Mouse (Mus musculus): ENCODE data around the gene Cog5. TPM values are rescaled to one million over a fixed set of nuclear protein-coding genes. Genes with fewer than 3 reads are reported as not detected.

Gene Cog5
- polyA plus RNA-seq, 1 experiment from 2014 or later = 32.4 TPM

DNA sequence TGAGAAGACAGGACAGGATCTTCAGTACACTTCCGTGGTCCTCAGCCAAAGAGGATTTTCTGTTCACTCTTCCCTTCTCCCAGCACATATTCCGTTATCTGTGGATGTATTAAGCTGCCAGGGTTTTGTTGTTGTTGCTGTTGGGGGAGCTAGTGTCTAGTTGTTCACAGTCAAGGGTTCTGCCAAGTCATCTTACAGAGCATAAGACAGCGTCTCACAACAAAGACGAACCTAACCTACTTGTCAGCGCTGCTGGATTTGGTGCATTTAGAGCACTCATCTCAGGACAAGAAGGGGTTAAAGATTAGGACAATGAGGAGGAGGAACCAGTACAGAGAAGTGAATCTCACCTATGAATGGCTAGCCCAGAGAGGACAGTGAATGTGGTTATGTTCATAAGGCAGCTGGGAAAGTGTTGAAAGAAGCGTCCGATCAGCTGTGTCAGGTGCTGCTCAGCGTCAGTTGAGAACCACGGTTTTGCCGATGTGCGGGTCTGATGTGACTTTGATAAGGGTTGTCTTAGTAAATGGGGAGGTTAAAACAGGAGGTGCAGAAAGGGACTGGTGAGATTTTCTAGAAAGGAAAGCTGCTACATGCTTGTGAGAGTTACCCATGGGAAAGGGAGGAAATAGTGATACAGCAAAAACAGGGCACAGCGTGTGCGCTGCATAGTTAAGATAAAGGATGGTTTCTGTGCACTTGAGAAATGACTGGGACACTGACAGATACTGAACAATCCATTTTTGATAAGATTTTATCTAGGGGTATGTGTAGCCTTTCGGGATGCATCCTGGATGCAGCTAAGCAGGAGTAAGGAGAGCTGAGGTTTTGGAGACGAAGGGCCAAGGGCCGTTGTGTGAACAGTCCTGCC is 208.2 kb downstream of the Cog5 start:
- DNase-seq (ENCODE audit: low spot score) (no peak), ATAC-seq (ENCODE audit: low read depth) (no peak)
- no peaks in the 10 kb centered on the region for H3K27me3 ChIP-seq (replicated peaks; ENCODE audit: control insufficient read depth, insufficient read depth, low read length)
- H3K4me3 ChIP-seq (ENCODE audit: low read depth, low read length) = no peak overlapping the region
- H3K9me3 ChIP-seq (ENCODE audit: control insufficient read depth, low read length) = no peaks in the 10 kb centered on the region
- H3K4me1 ChIP-seq (ENCODE audit: control insufficient read depth, insufficient read depth, low read length) = no peaks in the 10 kb centered on the region
- no peaks in the 10 kb centered on the region for H3K36me3 ChIP-seq (ENCODE audit: control insufficient read depth, insufficient read depth, low read length)
- no peak overlapping the region for H3K4me2 ChIP-seq (ENCODE audit: low read depth, low read length)
- WGBS = 88% methylated on average over 16 of the region's 16 CpGs
- no peak overlapping the region for H3K9ac ChIP-seq (ENCODE audit: low read depth, low read length)
- no peak overlapping the region for H3K27ac ChIP-seq (replicated peaks; ENCODE audit: low read depth, low read length)

DNA sequence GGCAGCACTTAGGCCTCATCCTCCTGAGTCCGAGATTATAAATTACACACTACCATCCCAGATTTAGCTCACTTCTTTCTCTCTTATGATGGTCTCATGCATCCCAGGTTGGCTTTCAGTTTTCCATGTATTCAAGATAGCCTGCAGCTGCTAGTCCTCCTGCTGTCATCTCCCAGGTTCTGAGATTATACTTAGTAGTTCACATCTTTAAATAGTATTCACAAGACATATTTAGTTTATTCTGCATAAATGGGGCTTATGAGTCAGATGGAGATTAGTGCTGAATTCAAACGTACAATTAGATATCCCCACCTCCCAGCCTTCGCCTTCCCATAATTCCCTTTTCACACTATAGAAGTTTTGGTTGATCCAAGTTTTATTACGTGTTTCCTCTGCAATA is 222.1 kb downstream of the Cog5 start:
- Histone ChIP-seq H3K4me2 (ENCODE audit: low read depth, low read length) (no peak overlapping the region), H3K9me3 (ENCODE audit: control insufficient read depth, low read length) (no peaks in the 10 kb centered on the region), H3K27me3 (replicated peaks; ENCODE audit: control insufficient read depth, insufficient read depth, low read length) (no peaks in the 10 kb centered on the region), H3K36me3 (ENCODE audit: control insufficient read depth, insufficient read depth, low read length) (no peaks in the 10 kb centered on the region), H3K4me1 (ENCODE audit: control insufficient read depth, insufficient read depth, low read length) (no peaks in the 10 kb centered on the region), H3K9ac (ENCODE audit: low read depth, low read length) (no peak overlapping the region), H3K27ac (replicated peaks; ENCODE audit: low read depth, low read length) (no peak overlapping the region), H3K4me3 (ENCODE audit: low read depth, low read length) (no peak overlapping the region)
- WGBS = 91% methylated on average over 4 of the region's 4 CpGs
- ATAC-seq (ENCODE audit: low read depth) (no peak), DNase-seq (ENCODE audit: low spot score) (no peak)

DNA sequence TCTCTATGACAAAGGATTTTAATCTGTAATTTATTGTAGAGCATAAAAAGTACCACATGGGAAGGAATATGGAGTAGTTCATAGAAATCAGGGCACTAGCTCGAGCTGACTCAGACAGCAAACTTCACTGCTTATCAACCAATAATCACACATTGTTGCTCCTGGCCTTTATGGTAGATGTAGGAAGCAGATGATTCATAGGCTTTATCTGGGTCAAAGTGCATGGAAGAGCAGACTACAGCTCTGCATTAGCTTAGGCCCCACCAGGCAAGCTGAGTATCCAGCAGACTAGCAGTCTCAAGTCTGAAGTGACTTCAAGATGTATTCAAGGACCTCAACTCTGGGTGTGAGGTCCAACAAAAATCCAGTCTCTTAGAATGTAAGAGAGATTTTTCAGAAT is 228.1 kb downstream of the Cog5 start:
- H3K4me1 ChIP-seq (ENCODE audit: control insufficient read depth, insufficient read depth, low read length) = no peaks in the 10 kb centered on the region
- H3K4me3 ChIP-seq (ENCODE audit: low read depth, low read length) = no peak overlapping the region
- H3K4me2 ChIP-seq (ENCODE audit: low read depth, low read length) = no peak overlapping the region
- no peak for DNase-seq (ENCODE audit: low spot score)
- ATAC-seq (ENCODE audit: low read depth) = no peak
- no peak overlapping the region for H3K9ac ChIP-seq (ENCODE audit: low read depth, low read length)
- H3K36me3 ChIP-seq (ENCODE audit: control insufficient read depth, insufficient read depth, low read length) = peaks cover 16% of the 10 kb centered on the region
- H3K27me3 ChIP-seq (replicated peaks; ENCODE audit: control insufficient read depth, insufficient read depth, low read length) = no peaks in the 10 kb centered on the region
- no peak overlapping the region for H3K27ac ChIP-seq (replicated peaks; ENCODE audit: low read depth, low read length)
- H3K9me3 ChIP-seq (ENCODE audit: control insufficient read depth, low read length) = no peaks in the 10 kb centered on the region
- WGBS = 64% methylated on average over 1 of the region's 1 CpGs

DNA sequence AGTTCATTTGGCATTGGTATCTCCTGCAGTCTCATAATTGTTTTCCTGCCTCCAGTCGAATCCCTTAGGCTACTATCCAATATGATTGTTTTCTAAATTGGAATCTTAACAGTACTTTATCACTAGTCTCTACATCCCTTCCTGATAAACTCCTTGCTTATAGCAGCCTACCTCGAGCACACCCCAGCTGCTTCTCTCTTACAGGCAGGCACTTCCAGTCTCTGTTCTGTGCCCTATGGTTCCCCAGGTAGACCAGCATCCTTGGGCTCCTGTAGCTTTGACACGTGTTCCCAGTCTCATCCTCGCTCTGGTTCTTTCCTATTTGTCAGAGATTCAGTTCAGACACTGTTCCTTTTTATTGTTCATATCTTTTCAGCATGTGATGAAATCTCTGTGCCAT is 229.7 kb downstream of the Cog5 start:
- Histone ChIP-seq H3K27ac (replicated peaks; ENCODE audit: low read depth, low read length) (no peak overlapping the region), H3K9ac (ENCODE audit: low read depth, low read length) (no peak overlapping the region), H3K27me3 (replicated peaks; ENCODE audit: control insufficient read depth, insufficient read depth, low read length) (no peaks in the 10 kb centered on the region), H3K36me3 (ENCODE audit: control insufficient read depth, insufficient read depth, low read length) (peaks cover 17% of the 10 kb centered on the region), H3K4me3 (ENCODE audit: low read depth, low read length) (no peak overlapping the region), H3K9me3 (ENCODE audit: control insufficient read depth, low read length) (no peaks in the 10 kb centered on the region), H3K4me1 (ENCODE audit: control insufficient read depth, insufficient read depth, low read length) (no peaks in the 10 kb centered on the region), H3K4me2 (ENCODE audit: low read depth, low read length) (no peak overlapping the region)
- ATAC-seq (ENCODE audit: low read depth) (no peak), DNase-seq (ENCODE audit: low spot score) (no peak)
- WGBS = 82% methylated on average over 4 of the region's 4 CpGs

DNA sequence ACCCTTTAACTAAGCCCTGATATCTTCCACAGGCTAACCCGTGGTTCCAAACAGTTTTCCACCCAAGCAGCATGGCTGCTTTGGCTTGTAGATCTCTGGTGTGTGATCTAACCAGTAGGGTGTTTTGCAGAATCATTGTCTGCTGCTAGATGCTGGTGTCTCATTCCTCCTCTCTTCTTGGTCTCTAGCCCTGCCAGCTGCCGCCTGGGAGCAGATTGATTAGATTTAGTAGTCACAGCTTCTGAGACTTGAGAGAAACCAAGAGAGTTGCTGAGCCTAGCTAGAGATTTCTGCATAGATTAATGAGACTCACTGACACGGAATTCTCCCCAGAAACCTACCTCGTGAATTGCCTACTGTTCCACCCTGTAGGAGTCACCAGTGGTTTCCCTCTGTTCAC is 230.4 kb downstream of the Cog5 start:
- ATAC-seq (ENCODE audit: low read depth) (no peak), DNase-seq (ENCODE audit: low spot score) (no peak)
- H3K9me3 ChIP-seq (ENCODE audit: control insufficient read depth, low read length) = no peaks in the 10 kb centered on the region
- no peak overlapping the region for H3K9ac ChIP-seq (ENCODE audit: low read depth, low read length)
- no peak overlapping the region for H3K4me2 ChIP-seq (ENCODE audit: low read depth, low read length)
- peaks cover 24% of the 10 kb centered on the region for H3K36me3 ChIP-seq (ENCODE audit: control insufficient read depth, insufficient read depth, low read length)
- H3K27me3 ChIP-seq (replicated peaks; ENCODE audit: control insufficient read depth, insufficient read depth, low read length) = no peaks in the 10 kb centered on the region
- WGBS = 88% methylated on average over 4 of the region's 4 CpGs
- H3K4me3 ChIP-seq (ENCODE audit: low read depth, low read length) = no peak overlapping the region
- no peak overlapping the region for H3K27ac ChIP-seq (replicated peaks; ENCODE audit: low read depth, low read length)
- no peaks in the 10 kb centered on the region for H3K4me1 ChIP-seq (ENCODE audit: control insufficient read depth, insufficient read depth, low read length)

DNA sequence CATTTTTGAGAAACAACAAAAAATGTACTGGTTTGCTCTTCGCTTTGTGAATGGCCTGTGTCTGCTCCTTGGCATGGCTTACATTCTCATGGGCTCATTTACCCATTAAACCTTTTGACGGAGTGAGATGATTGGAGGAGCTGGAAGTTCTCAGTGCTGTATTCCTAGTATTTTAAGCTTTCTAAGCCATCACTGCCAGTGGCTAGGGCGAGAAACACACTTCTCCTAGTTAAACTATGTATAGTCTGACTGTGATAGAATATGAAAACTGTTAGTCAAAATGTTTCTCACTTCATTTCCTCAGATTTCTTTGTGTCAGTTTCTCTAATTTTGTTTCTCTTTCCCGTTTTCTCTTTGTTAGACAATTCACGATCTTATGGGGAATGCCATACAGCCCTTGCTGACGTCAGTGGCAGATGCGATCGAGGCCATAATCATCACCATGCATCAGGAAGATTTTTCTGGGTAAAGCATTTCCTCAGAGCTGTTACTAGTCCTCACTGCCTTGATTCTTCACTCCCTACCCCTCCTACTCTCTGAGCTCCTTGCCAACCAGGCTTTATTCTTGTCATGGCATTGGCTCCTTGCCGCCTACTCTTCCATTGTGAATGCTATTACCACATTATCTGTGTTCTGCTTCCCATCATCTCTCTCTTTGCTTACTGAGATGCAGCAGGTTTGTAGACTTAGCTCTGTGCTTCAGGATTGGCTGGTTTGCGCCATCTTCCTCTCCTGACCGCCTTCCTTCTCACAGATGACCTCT is 231.4 kb downstream of the Cog5 start:
- Histone ChIP-seq H3K27ac (replicated peaks; ENCODE audit: low read depth, low read length) (no peak overlapping the region), H3K4me2 (ENCODE audit: low read depth, low read length) (no peak overlapping the region), H3K27me3 (replicated peaks; ENCODE audit: control insufficient read depth, insufficient read depth, low read length) (no peaks in the 10 kb centered on the region), H3K36me3 (ENCODE audit: control insufficient read depth, insufficient read depth, low read length) (peaks cover 30% of the 10 kb centered on the region), H3K9ac (ENCODE audit: low read depth, low read length) (no peak overlapping the region), H3K4me3 (ENCODE audit: low read depth, low read length) (no peak overlapping the region), H3K9me3 (ENCODE audit: control insufficient read depth, low read length) (no peaks in the 10 kb centered on the region), H3K4me1 (ENCODE audit: control insufficient read depth, insufficient read depth, low read length) (no peaks in the 10 kb centered on the region)
- WGBS = 92% methylated on average over 11 of the region's 11 CpGs
- ATAC-seq (ENCODE audit: low read depth) (no peak), DNase-seq (ENCODE audit: low spot score) (no peak)

DNA sequence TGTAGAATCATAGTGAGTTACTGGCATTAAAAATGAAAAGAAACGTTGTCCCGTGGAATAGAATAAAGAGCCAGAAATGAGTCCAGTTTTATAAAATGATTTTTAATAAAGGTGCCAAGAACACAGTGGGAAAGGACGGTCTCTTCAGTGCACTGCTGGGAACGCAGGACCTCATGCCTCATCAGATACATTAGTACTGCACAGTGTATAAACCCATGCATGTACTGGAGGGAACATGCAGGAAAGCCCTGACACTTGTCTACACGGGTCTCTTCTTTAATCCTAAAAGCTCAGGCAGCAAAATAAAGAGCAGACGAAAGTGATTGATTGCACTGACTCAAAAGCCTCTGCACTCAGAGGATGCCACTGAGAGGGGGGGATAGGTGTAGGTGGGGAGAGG is 236.0 kb downstream of the Cog5 start:
- Histone ChIP-seq H3K4me2 (ENCODE audit: low read depth, low read length) (no peak overlapping the region), H3K4me1 (ENCODE audit: control insufficient read depth, insufficient read depth, low read length) (no peaks in the 10 kb centered on the region), H3K4me3 (ENCODE audit: low read depth, low read length) (no peak overlapping the region), H3K36me3 (ENCODE audit: control insufficient read depth, insufficient read depth, low read length) (peaks cover 30% of the 10 kb centered on the region), H3K27ac (replicated peaks; ENCODE audit: low read depth, low read length) (no peak overlapping the region), H3K27me3 (replicated peaks; ENCODE audit: control insufficient read depth, insufficient read depth, low read length) (no peaks in the 10 kb centered on the region), H3K9me3 (ENCODE audit: control insufficient read depth, low read length) (no peaks in the 10 kb centered on the region), H3K9ac (ENCODE audit: low read depth, low read length) (no peak overlapping the region)
- ATAC-seq (ENCODE audit: low read depth) (no peak), DNase-seq (ENCODE audit: low spot score) (no peak)
- 66% methylated on average over 6 of the region's 6 CpGs for WGBS

DNA sequence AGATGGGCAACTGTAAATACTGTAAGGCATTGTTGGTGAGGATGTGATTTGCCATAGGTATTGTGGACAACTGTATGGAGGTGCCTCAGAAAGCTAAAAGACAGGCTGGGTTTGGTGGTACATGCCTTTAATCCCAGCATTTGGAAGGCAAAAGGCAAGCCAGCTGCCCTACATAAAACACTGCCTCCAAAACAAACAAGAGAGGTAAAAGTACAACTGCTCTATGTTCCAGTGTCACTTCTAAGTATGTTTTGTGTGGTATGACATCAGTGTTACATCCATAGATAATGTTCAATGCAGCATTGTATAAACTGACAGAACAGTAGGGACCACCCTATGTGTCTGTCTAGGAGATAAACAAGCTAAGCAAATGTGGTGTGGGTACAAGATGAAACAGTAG is 237.4 kb downstream of the Cog5 start:
- H3K9me3 ChIP-seq (ENCODE audit: control insufficient read depth, low read length) = no peaks in the 10 kb centered on the region
- no peaks in the 10 kb centered on the region for H3K27me3 ChIP-seq (replicated peaks; ENCODE audit: control insufficient read depth, insufficient read depth, low read length)
- H3K4me2 ChIP-seq (ENCODE audit: low read depth, low read length) = no peak overlapping the region
- ATAC-seq (ENCODE audit: low read depth) (no peak), DNase-seq (ENCODE audit: low spot score) (no peak)
- no peak overlapping the region for H3K9ac ChIP-seq (ENCODE audit: low read depth, low read length)
- H3K27ac ChIP-seq (replicated peaks; ENCODE audit: low read depth, low read length) = no peak overlapping the region
- no peak overlapping the region for H3K4me3 ChIP-seq (ENCODE audit: low read depth, low read length)
- H3K36me3 ChIP-seq (ENCODE audit: control insufficient read depth, insufficient read depth, low read length) = peaks cover 19% of the 10 kb centered on the region
- H3K4me1 ChIP-seq (ENCODE audit: control insufficient read depth, insufficient read depth, low read length) = no peaks in the 10 kb centered on the region

Measured in embryonic facial prominence, embryonic 14.5 days (tissue).